Mouse (Mus musculus) limb, embryonic 13.5 days (tissue): Measurements from ENCODE around the gene Anxa4. TPM values are rescaled to one million over a fixed set of nuclear protein-coding genes. Genes with fewer than 3 reads are reported as not detected.
A peak's percentile ranks its signal among the peaks of the same experiment; 100 is the strongest.

Experiments
- ATAC-seq: fragments of 200-750 bp; cut with Nextera tagmentation; 2 replicates; pipeline ENCODE4 v1.8.0; 2017; ENCODE audit warnings: low read depth, moderate number of reproducible peaks, moderate TSS enrichment; ENCODE audit not compliant: low FRiP score
- H3K27ac ChIP-seq: fragments of 300-500 bp; sonication (generic); 2 replicates; pipeline ENCODE4 v1.5.1; 2015; ENCODE audit warnings: inconsistent platforms, mild to moderate bottlenecking, moderate library complexity
- H3K27me3 ChIP-seq: fragments of 300-500 bp; sonication (generic); 2 replicates; pipeline ENCODE4 v1.6.1; 2015; ENCODE audit warnings: mild to moderate bottlenecking, inconsistent platforms
- H3K36me3 ChIP-seq: fragments of 300-500 bp; sonication (generic); 2 replicates; pipeline ENCODE4 v1.6.1; 2015; ENCODE audit warnings: inconsistent platforms, mild to moderate bottlenecking, moderate library complexity
- H3K4me1 ChIP-seq: fragments of 300-500 bp; sonication (generic); 2 replicates; pipeline ENCODE4 v1.6.1; 2015; ENCODE audit warnings: inconsistent platforms
- H3K4me2 ChIP-seq: fragments of 300-500 bp; sonication (generic); replicated peaks from 2 replicates; pipeline ENCODE4 v1.6.1; 2015; ENCODE audit warnings: inconsistent platforms, mild to moderate bottlenecking, moderate library complexity
- H3K4me3 ChIP-seq: fragments of 300-500 bp; sonication (generic); 2 replicates; pipeline ENCODE4 v1.5.1; 2015; ENCODE audit warnings: moderate library complexity, mild to moderate bottlenecking, inconsistent platforms
- H3K9ac ChIP-seq: fragments of 300-500 bp; sonication (generic); 2 replicates; pipeline ENCODE4 v1.6.1; 2015; ENCODE audit warnings: mild to moderate bottlenecking, inconsistent platforms
- H3K9me3 ChIP-seq: fragments of 300-500 bp; sonication (generic); 2 replicates; pipeline ENCODE4 v1.6.1; 2016; ENCODE audit warnings: inconsistent platforms
- WGBS: fragments of 180-500 bp; shearing (Covaris S2); methylation state at CpG from one replicate; pipeline ENCODE4 v1.1.7; 2015; 5-methylcytosine and 5-hydroxymethylcytosine counted together
- polyA plus RNA-seq: library from polyadenylated mRNA; unstranded; fragments of >200 nt; fragmentation: Nextera tagmentation; extraction: Ambion mirVana; gene quantifications from 2 replicates; pipeline ENCODE4 v1.2.1, GENCODE M21; 2015

The Anxa4 gene
- polyA plus RNA-seq, 1 experiment from 2014 or later: 31.5 TPM

DNA sequence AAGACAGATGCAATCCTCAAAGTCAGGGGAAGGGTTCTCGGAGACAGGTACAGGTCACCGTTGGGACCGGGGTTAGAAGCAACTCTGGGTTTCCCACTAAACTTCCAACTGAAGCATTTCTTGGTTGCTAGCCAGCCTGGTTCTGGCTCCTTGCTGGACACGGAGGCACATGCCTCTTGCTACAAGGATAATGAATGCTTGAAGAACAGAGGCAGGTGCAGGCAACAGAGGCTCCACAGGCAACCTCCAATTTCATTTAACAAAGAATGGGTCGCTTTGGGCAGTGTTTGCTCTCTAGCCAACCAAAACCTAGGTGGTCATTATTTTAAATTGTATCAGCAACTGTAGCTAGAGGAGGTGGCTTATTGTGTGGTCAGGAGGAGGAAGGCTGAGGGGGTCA is 573 bp upstream of the Anxa4 start:
- Histone ChIP-seq H3K4me1 (peaks cover 11% of the 10 kb centered on the region), H3K27me3 (peaks cover 53% of the 10 kb centered on the region), H3K27ac (no peak overlapping the region), H3K9ac (peak overlapping the region; percentile 79), H3K4me3 (peak overlapping the region; percentile 71), H3K36me3 (no peaks in the 10 kb centered on the region), H3K9me3 (no peaks in the 10 kb centered on the region), H3K4me2 (peak overlapping the region; percentile 95)
- 53% methylated on average over 5 of the region's 5 CpGs for WGBS
- ATAC-seq: no peak

DNA sequence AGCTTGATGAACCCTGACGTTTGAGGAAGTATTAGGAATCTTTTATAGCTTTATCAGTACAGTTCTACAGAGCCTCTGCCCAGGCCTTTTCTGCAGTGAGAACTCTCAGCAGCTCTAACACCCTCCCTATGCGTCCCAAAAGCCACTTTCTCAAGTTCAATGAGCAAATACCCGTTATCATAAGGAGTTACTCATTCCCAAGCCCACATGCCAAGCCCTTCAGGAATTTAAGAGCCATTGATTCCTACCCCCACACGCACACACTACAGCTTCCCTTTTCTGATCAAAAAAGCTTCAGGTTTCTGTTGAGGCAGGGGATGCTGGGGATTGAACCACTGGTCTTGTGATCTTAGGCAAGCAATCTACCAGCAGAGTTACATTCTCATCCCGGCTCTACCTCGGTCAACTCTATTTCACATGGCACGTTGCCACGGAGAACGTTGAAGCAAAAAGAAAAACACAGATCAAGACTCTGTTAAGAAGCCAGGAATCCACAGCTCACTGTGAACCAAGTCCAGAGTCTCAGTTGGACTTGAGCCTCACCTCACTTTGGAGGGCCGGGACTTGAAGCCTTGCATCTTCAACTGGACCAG is 2.9 kb downstream of the Anxa4 start:
- Histone ChIP-seq H3K4me2 (no peak overlapping the region), H3K9ac (no peak overlapping the region), H3K9me3 (no peaks in the 10 kb centered on the region), H3K27ac (no peak overlapping the region), H3K27me3 (peaks cover 37% of the 10 kb centered on the region), H3K4me1 (peaks cover 11% of the 10 kb centered on the region), H3K4me3 (no peak overlapping the region), H3K36me3 (no peaks in the 10 kb centered on the region)
- 87% methylated on average over 10 of the region's 10 CpGs for WGBS
- ATAC-seq: no peak

DNA sequence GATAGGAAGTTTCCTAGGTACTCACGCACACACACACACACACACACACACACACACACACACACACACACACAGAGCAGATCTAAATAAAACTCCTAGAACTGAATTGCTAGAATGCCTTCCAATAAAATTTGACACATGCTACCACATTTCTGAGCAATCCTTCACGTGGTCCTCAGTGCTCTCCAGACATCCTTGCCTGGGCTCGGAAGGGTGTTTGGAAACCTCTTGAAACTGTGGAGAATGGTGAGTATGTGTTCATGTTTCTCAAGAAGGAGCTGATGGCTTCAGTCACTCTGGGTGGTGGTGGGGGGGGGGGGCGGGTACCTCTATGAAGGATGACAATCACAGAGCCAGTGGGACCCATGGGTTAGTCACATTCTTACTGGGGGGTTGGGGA is 5.1 kb downstream of the Anxa4 start:
- H3K9ac ChIP-seq: no peak overlapping the region
- no peak overlapping the region for H3K27ac ChIP-seq
- peaks cover 22% of the 10 kb centered on the region for H3K27me3 ChIP-seq
- H3K4me3 ChIP-seq: no peak overlapping the region
- H3K9me3 ChIP-seq: no peaks in the 10 kb centered on the region
- 76% methylated on average over 4 of the region's 4 CpGs for WGBS
- H3K36me3 ChIP-seq: no peaks in the 10 kb centered on the region
- H3K4me2 ChIP-seq: no peak overlapping the region
- no peak for ATAC-seq
- H3K4me1 ChIP-seq: peaks cover 5% of the 10 kb centered on the region; the same call in 1 of the 2 replicates

DNA sequence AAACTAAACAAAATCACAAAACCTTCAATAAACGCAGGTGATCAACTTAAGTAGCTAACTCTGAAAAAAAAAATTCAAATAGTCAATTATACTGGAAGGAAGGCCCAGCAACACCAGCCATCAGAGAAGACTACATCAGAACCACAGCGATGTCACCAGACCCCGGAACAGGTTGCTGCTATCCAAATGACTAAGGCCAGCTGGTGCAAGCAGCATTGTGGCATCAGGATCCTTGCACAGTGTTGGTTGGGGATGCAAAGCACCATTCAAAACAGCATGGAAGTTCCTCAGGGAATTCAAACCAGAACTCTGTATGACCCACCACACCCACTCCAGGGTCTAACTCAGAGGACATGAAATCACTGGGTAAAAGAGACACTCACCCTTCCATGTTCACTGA is 6.8 kb downstream of the Anxa4 start:
- no peak for ATAC-seq
- Histone ChIP-seq H3K9ac (no peak overlapping the region), H3K36me3 (no peaks in the 10 kb centered on the region), H3K9me3 (no peaks in the 10 kb centered on the region), H3K4me1 (no peaks in the 10 kb centered on the region), H3K27me3 (peaks cover 10% of the 10 kb centered on the region), H3K4me2 (no peak overlapping the region), H3K4me3 (no peak overlapping the region), H3K27ac (no peak overlapping the region)
- WGBS: 90% methylated on average over 3 of the region's 3 CpGs

DNA sequence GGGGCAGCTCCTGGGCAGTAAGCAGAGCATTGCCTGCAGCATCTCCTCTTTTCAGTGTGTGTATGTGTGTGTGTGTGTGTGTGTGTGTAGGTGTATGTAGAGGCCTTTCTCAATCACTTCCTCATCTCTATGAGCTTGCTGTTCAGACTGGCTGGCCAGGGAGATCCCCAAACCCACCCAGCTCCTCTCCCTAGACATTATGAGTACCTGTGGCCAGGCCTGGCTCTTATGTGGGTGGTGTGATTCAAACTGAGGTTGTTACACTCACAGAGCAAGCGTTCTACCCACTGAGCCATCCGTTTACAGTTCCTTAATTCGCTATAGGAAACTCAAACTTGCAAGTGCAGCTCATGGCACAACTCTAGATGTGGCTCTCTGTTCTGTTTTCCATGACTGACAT is 8.6 kb downstream of the Anxa4 start:
- H3K4me3 ChIP-seq: no peak overlapping the region
- H3K27me3 ChIP-seq: no peaks in the 10 kb centered on the region
- H3K4me1 ChIP-seq: no peaks in the 10 kb centered on the region
- H3K4me2 ChIP-seq: no peak overlapping the region
- no peak overlapping the region for H3K9ac ChIP-seq
- no peaks in the 10 kb centered on the region for H3K9me3 ChIP-seq
- no peak for ATAC-seq
- 80% methylated on average over 3 of the region's 3 CpGs for WGBS
- no peaks in the 10 kb centered on the region for H3K36me3 ChIP-seq
- H3K27ac ChIP-seq: no peak overlapping the region

DNA sequence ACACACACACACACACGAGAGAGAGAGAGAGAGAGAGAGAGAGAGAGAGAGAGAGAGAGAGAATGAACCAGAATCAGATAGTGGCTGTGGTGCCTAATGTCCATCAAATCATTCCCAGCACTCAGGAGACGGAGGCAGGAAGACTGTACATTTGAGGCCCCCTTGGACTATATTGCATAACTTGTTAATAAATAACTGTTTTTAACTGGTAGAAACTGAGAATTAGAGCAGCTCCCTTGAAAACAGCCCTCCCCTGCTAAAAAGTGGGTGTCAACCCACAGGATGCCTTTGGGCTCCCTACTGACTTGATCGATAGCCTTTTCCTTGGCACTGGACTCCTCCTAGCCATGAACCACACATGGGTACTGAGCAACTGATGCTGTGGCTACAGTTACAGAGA is 11.0 kb downstream of the Anxa4 start:
- Histone ChIP-seq H3K27me3 (no peaks in the 10 kb centered on the region), H3K36me3 (no peaks in the 10 kb centered on the region), H3K4me2 (no peak overlapping the region), H3K4me3 (no peak overlapping the region), H3K4me1 (peaks cover 2% of the 10 kb centered on the region; the same call in 1 of the 2 replicates), H3K27ac (no peak overlapping the region), H3K9me3 (no peaks in the 10 kb centered on the region), H3K9ac (no peak overlapping the region)
- 77% methylated on average over 3 of the region's 3 CpGs for WGBS
- ATAC-seq: no peak

DNA sequence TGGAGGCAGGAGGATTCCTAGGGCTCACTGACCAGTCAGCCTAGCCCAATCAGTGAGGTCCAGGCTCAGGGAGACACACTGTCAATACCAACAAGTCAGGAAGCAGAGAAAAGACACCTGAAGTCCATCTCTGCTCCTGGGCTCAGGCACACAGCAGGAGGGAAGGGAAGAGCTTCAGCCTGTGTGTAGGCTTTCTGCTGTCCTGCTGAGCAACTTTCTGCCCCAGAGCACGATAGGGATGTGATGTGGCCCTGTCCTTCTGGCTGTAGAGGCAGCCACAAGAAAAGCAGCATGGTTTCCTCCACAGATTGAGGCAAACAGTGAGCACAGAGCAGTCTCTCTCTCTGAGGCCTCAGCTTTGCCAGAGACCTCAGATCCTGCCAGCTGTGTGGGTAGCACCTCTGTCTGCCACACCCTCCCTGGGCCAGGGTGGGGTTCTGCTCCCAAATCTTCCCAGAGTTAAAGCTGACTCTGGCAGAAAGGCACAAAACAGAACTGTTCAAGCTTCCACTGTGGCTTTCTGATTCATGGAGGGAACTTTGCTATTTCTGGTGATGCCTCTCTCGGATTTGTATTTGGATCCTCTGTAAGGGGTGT is 11.9 kb downstream of the Anxa4 start:
- H3K9me3 ChIP-seq: no peaks in the 10 kb centered on the region
- H3K27ac ChIP-seq: no peak overlapping the region
- H3K4me1 ChIP-seq: peaks cover 11% of the 10 kb centered on the region
- 38% methylated on average over 2 of the region's 2 CpGs for WGBS
- ATAC-seq: no peak
- no peaks in the 10 kb centered on the region for H3K27me3 ChIP-seq
- no peak overlapping the region for H3K4me3 ChIP-seq
- no peak overlapping the region for H3K9ac ChIP-seq
- no peaks in the 10 kb centered on the region for H3K36me3 ChIP-seq
- no peak overlapping the region for H3K4me2 ChIP-seq

DNA sequence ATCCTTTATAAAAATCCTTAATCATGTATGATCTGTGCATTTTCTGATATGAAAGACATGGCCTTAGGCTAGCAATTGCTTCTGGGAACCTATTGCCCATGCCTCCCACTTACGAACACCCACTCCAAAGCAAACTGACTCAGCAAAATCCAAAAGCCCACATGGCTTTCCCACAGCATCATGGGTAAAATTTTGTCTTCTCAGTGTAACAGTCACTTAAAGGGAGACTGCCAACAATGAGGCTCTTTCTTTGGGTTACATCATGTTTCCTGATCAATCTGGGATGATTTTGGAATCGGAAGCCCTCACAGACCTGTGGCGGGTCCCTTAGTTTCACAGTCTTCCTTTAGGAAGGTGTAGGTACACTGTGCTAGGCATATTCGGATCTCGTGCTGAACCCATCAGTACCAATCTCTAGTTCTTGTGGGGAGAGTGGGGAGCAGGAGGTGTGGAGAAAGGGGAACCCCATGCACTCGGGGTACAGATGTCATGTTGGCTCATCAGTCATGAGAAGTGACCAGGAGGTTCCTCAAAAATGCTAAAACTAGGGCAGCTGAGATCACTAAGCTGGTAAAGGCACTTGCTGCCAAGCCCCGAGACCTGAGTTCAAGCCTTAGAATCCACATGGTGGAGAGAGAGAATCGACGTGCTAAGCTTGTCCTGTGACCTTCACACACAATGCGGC is 14.3 kb downstream of the Anxa4 start:
- H3K27ac ChIP-seq: no peak overlapping the region
- no peak for ATAC-seq
- no peak overlapping the region for H3K9ac ChIP-seq
- H3K4me3 ChIP-seq: no peak overlapping the region
- no peaks in the 10 kb centered on the region for H3K27me3 ChIP-seq
- H3K4me1 ChIP-seq: peaks cover 17% of the 10 kb centered on the region
- no peak overlapping the region for H3K4me2 ChIP-seq
- WGBS: 89% methylated on average over 10 of the region's 10 CpGs
- H3K36me3 ChIP-seq: no peaks in the 10 kb centered on the region
- H3K9me3 ChIP-seq: no peaks in the 10 kb centered on the region

DNA sequence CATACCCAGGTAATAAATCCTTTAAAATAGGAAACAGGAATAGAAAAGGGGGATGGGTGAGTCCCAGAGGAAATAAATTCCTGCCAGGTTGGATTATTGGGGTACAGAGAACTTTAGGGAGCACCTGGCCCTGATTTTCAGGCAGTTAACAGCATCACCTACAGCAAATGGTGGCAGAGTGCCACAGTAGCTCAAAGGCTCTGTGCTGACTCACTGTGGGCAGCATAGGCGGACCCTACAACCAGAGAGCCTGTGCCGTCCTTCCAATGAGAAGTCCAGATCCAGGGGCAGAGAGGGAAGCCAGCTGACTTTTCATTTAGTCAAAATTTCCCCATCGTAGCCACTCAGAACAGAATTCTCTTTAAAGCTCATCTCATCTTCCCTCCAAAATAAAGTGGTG is 16.2 kb downstream of the Anxa4 start:
- H3K27me3 ChIP-seq: no peaks in the 10 kb centered on the region
- no peak for ATAC-seq
- no peak overlapping the region for H3K4me2 ChIP-seq
- H3K27ac ChIP-seq: no peak overlapping the region
- H3K9me3 ChIP-seq: no peaks in the 10 kb centered on the region
- no peak overlapping the region for H3K9ac ChIP-seq
- 31% methylated on average over 3 of the region's 3 CpGs for WGBS
- H3K4me1 ChIP-seq: peaks cover 17% of the 10 kb centered on the region
- H3K4me3 ChIP-seq: no peak overlapping the region
- no peaks in the 10 kb centered on the region for H3K36me3 ChIP-seq

DNA sequence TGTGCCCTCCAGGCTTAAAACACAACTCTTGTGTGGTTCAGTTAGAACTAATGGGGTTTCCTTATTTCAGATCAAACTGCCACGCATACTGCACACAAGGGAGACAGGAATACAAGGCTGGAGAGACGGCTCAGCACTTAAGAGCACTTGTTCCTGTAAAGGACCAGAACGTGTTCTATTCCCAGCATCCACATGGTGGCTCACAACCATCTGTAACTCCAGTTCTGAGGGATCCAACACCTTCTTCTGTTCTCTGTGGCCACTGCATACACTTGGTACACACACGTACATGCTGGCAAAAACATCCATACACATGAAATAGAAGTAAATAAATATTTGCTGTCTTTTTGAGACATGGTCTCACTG is 16.7 kb downstream of the Anxa4 start:
- Histone ChIP-seq H3K27me3 (no peaks in the 10 kb centered on the region), H3K9me3 (no peaks in the 10 kb centered on the region), H3K9ac (no peak overlapping the region), H3K36me3 (no peaks in the 10 kb centered on the region), H3K4me2 (no peak overlapping the region), H3K4me3 (no peak overlapping the region), H3K4me1 (peaks cover 17% of the 10 kb centered on the region), H3K27ac (peak overlapping the region; percentile 15; the same call in 1 of the 2 replicates)
- 42% methylated on average over 4 of the region's 4 CpGs for WGBS
- no peak for ATAC-seq

DNA sequence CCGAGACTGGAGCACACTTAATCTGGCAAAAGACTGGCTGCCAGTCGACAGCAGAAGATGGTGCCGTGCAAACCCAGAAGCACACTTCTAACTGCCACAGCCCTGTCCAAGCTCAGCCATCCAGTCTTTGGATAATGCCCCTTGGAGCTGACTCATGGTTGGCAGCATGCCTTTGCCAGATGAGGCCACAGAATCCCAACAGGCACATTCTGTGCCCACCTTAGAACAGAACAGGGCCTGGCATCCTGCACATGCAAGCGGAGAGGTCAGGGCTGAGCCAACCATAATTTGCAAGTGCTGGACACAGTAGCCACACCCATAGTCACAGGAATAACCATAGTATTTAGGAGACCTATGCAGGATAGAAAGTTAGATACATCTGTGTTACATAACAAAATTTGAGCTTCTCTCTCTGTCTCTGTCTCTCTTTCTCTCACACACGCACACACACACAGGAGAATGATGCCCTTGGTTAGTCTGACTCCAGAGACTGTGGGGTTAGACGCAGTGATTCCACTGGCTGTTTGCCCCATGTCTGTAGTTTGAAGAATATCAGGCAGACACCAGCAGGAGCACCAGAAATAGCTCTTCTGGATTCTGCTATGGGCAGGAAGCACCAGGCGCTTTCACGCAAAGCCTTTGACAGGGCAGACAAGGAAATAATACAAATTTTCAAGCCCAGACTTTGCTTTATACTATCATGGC is 17.2 kb downstream of the Anxa4 start:
- 80% methylated on average over 8 of the region's 8 CpGs for WGBS

DNA sequence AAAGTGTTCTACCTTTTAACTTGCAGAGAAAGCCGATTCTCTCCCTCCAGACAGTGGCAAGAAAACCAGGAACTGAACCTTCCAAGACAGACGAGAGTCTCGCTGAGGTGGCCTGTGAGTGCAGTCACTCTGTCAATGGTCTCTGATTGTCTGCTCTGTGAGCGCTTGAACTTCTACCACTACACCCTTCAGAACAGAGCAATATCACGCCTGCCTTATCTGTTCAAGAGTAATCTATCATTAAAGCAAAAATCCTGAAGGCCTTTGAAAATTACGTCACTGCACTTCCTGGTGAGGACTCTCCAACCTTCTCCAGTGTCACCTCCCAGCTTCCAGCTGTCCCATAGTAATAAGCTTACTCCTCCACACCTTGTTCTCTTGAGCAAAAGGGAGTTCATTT is 18.4 kb downstream of the Anxa4 start:
- no peaks in the 10 kb centered on the region for H3K9me3 ChIP-seq
- no peak overlapping the region for H3K4me2 ChIP-seq
- 82% methylated on average over 6 of the region's 6 CpGs for WGBS
- H3K36me3 ChIP-seq: no peaks in the 10 kb centered on the region
- no peak overlapping the region for H3K4me3 ChIP-seq
- ATAC-seq: no peak
- peaks cover 17% of the 10 kb centered on the region for H3K4me1 ChIP-seq
- no peak overlapping the region for H3K9ac ChIP-seq
- no peak overlapping the region for H3K27ac ChIP-seq
- no peaks in the 10 kb centered on the region for H3K27me3 ChIP-seq

More for the DNA sequence above, 17.2 kb downstream of the Anxa4 start:
- ATAC-seq: no peak
- H3K4me3 ChIP-seq: no peak overlapping the region
- H3K4me2 ChIP-seq: no peak overlapping the region
- H3K27me3 ChIP-seq: no peaks in the 10 kb centered on the region
- peak overlapping the region; percentile 15; the same call in 1 of the 2 replicates for H3K27ac ChIP-seq
- no peaks in the 10 kb centered on the region for H3K36me3 ChIP-seq
- peaks cover 17% of the 10 kb centered on the region for H3K4me1 ChIP-seq
- no peak overlapping the region for H3K9ac ChIP-seq
- no peaks in the 10 kb centered on the region for H3K9me3 ChIP-seq
